Mouse (Mus musculus): Measurements from ENCODE around the gene Eif2b1. TPM values are rescaled to one million over a fixed set of nuclear protein-coding genes. Genes with fewer than 3 reads are reported as not detected.
"Not testable (repeated sequence)": the region's sequence is repeated elsewhere in the genome, so short reads cannot be mapped to it uniquely, and the experiment has no call there.

Eif2b1 gene
- 10 to 100 TPM; 41.9 to 46.9 (median 45.6) TPM for total RNA-seq (2022)

DNA sequence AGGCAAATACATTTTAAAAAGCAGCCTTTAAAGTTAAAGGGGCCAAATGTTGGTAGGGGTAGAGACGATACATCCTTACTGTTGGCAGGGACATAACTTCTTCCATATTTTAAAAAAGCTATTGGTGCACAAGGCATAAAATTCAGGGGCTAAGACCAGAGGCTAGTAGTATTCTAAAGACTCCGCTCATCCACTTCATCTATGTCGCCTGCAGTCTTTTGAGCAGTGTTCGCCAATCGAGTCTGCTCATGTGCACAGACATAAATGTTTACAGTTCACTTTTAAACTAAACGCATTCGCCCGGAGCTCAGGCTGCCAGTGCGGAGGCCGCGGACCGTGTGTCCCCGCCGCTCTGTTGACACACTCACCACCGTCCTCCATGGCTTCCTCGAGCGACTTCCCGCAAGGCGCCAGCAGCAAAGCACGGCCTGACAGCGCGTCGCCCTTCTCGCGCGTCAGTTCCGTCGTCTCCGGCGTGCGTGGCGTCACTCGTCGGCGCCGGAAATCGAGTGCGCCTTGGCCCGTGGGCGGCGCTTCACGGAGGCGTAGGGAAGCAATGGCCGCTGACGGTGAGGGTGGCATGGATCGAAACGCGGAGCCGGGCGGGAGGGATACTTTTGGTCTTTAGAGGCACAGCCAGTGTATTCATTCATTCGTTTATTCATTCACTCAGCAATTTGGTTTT lies at the start of gene Eif2b1, which contains the start of gene Gtf2h3:
Gene Eif2b1 (minus strand): TSS at position 499 of the 685 bp plus-strand sequence.
Gene Gtf2h3 (plus strand): TSS at position 508 of the 685 bp plus-strand sequence.
- peak; percentile 88 for DNase-seq

DNA sequence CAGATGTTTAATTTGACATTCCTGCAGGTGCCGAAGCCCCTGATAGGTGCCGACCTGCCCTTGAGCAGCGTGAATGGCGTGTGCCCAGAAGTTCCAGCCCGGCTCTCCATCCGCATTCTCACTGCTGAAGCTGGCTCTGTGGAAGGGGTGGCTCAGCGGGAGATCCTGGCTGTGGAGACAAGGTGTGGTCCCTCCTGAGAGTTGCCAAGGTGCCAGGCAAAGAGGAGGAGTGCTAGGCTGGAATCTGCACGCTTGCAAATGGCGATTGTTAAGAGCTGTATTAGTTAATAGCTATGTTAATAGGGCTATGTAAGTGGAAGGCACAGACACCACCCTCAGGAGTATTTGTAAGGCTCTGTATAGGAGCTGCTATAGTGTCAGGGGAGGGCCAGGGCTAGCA lies 45.4 kb upstream of the Eif2b1 start:
- no peak for DNase-seq

DNA sequence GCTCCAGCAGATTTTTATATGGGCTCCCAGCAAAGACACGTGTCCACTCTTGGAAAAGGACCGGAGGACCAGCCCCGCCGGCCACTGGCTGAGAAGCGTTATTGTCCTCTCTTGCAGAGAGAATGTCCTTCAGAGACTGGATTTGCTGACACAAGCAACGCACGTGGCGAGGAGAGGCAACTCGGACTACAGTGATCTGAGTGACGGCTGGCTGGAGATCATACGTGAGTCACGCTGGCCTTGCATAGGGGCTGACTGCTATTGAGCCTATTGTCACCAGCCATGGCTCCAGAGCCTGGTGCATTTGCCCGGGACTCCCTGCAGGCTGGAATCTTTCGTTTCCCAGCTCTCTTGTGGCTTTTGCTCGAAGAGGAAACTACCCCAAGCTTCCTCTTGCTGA lies 44.0 kb upstream of the Eif2b1 start:
- peak; percentile 87 for DNase-seq

DNA sequence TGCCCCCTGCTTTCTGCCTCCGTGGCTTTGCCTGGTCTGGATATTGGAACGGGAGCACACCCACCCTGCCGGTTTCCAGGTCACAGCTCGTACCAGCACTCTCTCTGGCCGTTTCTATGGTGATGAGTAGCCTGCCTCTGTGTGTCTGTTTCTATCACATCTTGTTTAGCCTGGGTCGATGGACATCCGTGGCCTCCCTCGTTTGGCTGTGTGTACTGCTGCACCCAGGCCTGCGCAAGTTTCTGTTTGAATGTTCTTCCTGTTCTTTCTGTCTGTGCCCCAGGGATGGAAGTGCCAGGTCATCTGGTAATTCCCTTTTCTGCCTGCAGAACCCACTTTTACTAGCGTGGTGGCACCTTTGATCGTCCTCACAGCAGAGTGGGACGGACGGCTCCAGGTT lies 42.4 kb upstream of the Eif2b1 start:
- DNase-seq, result no peak

DNA sequence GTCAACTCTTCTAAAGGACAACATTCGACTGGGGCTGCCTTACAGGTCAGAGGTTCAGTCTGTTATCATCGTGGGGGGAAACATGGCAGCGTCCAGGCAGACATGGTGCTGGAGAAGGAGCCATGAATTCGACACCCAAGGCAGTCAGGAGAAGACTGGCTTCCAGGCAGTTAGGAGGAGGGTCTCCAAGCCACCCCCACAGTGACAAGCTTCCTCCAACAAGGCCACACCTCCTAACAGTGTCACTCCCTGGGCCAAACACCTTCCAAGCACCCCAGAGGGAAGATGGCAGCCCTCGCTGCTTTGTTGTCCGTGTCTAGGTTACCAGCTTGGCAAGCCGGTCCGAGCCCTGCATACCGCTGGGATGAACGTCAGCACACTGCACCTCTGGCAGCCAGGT lies 39.8 kb upstream of the Eif2b1 start:
- no peak for DNase-seq

DNA sequence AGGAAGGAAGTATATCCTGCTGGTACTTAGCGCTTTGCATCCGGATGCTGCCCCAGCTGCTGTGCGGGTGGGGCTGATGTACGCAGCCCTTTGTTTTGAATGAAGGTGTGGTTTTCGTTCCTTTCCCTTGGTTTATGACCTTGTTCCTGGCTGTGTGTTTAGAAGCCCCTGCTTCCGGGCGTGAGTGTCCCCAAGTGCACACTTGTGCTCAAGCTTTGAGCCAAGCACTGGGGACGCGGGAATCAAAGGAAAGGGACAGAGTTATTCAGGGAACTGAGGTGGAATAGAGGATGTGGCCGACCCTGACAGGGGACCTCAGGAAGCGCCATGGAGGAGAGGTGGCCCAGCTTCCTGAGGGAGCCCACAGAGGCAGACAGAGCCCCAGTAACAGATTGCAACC lies 35.8 kb upstream of the Eif2b1 start:
- no peak for DNase-seq

DNA sequence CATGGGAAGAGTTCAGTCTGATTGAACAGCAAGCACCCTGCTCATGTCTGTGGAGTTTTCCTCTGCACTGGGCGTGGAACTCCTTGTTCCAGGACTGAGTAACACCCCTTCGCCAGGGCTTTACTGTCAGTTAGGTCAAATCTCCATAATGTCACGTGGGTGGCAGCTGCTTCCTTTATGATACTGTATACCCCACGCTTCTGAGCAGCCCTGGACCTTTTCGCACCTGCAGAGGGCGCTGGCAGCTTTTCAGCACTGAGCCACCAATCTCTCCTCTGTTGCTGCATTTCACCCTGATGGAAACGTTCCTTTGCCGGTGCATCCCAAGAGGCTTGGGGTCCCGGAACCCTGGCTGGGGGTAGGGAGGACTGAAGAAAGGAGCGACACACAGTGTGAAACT lies 32.0 kb upstream of the Eif2b1 start:
- DNase-seq, result no peak

DNA sequence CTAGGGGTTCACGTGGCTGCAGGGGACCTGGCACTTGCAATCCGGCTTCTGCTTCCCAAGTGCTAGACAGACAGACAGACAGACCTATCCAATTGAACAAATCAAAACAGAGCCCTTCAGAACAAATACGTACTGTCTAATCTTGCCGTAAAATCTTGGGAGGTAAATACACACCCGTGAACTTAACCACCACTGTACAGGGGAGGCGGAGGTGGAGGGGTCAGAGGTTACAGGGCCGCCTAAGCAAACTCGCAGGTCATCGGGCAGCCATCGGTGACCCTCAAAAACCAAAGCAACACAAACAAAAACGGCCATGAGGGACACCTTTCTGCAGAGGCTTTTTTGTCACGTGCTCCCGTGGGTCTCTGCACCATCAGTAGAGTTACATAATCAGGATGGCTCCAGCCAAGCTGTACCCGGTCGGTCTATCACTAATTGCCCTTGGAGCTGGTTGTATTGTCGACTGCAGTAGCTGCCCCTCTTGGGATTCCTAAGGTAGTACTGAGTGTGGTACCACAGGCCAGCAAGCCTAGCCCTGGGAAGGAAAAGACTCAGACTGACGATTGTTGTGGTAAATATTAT lies 26.2 kb upstream of the Eif2b1 start:
- DNase-seq, result no peak

DNA sequence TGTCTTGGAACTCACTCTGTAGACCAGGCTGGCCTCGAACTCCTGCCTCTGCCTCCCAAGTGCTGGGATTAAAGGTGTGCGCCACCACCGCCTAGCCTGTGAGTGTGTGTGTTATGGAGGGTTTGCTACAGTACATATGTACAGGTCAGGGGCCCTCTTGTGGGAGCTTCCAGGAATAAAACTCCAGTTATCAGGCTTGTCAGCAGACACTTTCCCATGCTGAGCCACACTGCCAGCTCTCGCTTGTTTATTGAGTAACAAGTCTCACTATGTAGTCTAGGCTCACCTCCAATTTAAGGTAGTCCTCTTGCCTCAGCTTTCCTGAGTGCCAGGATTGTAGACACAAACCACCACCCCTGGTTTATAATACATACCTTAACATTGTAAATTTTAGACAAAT lies 25.4 kb upstream of the Eif2b1 start:
- DNase-seq, result no peak

DNA sequence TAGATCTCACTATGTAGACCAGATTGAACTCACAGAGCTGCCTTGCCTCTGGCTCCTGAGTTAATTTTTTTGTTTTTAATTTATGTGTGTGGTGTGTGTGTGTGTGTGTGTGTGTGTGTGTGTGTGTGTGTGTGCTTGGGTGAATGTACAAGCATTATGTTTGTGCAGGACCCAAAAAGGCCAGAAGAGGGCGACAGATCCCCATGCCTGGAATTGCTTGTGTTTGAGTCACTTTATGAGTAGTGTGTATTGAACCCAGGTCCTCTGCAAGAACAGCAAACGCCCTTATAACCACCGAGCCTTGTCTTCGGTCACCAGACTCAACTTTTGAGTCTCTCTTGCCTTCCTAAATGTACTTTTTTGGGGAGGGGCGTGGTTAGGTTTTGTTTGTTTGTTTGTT lies 23.4 kb upstream of the Eif2b1 start:
- DNase-seq, result peak; percentile 40

DNA sequence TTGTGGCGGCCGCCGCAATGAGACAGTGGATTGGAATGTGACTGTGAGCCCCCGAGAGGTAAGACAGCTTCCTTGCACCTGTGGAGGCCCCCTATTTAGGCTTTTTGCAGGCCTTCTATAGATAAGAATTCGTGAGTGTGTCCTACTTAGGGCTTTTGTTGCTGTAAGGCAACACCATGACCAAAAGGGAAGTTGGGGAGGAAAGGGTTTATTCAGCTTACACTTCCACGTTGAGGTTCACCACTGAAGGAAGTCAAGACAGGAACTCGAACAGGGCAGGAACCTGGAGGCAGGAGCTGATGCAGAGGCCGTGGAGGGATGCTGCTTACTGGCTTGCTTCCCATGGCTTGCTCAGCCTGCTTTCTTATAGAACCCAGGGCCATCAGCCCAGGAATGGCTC lies 20.8 kb upstream of the Eif2b1 start:
- DNase-seq, result not testable (repeated sequence)

DNA sequence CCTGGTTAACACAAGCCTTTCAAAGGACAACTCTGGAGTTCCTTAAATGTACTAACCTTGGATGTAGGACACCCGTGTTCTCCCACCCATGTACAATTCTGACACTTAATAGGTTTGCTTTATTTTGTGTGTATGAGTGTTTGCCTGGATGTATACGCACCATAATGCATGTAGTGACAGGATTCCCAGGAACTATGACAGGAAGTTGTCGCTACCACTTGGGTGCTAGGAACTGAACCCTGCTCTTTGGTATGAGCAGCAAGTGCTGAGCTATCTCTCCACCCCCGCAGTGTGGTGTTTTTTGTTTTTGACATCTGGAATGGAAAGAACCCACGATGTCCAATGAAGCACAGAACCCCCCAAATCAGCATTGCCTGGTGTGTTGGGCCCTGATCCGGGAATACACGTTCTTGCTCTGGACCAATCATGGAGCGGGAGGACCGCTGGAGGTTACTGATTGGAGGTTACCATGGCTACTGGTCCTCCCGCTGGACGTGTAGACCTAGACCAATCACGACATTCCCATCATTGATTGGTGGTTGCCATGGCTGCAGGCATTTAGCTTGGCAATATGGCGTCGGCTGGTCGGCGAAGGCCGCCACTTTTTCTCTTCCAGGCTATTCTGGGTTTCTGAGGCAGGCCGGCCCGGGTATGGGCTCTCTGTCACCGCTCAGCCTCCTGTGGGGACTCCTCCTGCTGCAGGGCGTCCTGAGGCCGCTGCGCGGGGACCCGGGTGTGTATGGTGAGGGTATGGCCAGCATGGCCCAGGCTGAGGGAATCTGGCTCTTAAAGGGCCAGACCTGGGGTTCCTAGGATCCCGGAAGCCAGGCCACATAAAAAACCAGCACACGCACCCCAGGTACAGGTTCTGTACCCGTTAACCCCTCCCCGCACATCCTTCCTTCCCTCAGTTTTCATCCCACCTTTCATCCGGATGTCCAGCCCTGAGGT lies 19.6 kb upstream of the Eif2b1 start:
- DNase-seq, result peak; percentile 96

DNA sequence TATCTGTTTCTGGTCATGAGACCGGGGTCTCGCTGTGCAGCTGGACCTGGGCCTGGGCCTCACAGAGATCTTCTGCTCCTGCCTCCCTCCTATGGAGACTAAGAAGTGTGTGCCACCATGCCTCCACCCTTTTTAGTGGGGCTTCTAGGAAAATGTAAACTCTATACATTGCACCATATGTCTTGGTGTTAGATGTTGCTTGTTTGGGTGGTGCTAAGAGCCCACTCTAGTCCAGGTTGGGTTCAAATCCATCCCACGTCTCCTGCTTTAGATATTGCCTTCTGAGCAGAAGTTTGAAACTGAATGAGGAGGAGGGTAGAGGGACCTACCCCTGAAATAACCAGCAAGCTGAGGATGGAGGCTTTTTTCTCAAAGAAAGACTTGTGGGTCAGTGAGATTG lies 13.8 kb upstream of the Eif2b1 start:
- DNase-seq, result no peak

DNA sequence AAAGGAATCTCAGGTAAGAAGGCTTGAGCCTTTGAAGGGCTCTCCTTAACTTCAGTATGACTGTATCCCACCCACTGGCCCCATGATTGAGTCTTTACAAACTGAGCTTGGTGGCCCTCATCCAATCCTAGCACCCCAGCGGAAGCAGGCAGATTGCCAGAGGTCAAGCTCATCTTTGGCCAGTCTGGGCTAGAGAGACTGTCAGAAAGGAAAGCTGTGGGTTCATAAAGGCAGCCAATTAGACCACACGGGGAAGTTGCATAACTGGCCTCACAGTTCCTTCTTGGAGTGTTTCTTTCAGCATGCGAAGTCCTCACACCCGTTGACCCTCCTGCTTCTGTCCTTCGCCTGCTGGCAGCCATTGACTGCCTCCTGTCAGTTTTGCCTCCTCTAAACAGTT lies 3.6 kb upstream of the Eif2b1 start:
- no peak for DNase-seq

DNA sequence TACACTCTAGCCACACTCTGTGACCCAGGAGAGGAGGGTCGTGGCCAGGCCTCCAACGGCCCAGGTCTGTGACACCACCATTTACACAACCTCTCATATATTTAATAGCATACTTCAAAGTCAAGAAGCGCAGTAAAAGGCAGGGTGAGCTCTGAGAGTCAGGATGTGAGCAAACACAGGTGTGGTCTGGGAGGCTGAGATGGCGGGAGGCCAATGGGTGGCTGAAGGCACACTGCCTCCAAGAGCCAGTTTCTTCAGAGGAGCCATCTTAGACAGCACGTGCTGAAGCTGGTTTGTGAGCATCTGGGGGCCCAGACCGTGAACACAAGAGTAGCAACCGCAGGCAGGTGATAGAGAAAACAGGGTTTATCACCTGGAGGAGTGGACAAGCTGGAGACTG lies 3.5 kb downstream of the Eif2b1 start:
- DNase-seq, result no peak

DNA sequence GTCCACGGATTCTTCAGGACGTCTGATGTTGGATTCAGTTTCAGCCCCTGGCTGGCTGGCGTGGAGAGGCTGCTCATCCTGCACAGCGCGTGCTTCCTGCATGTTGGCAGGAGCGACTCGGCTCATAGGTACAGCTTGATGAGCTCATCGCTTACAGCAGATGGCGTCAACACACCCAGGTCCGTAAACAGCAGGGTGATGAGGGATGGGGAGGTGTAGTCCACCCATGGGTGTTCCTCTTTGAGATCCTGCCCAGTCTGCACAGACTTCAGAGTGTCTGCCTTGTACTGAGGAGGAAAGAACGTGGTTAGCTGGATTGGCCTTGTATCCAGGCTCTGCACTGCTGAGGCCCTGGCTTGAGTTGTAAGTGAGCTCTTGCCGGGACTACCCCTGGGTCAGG lies 7.9 kb downstream of the Eif2b1 start:
- DNase-seq, result no peak

DNA sequence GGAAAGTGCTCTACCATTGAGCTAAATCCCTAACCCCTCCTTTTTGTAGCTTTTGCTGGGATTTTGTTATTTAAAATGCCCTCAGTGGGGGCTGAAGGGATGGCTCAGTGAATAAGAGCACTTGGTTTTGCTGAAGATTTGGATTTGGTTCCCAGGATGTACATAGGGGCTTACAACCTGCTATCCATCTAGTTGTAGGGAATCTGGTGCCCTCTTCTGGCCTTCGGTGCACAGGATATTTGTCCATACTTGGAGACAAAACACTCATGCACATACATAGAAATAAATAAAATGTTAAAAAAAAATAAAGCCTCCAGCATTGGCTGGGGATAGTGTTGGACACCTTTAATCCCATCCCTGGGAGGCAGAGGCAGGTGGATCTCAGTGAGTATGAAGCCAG lies 23.8 kb downstream of the Eif2b1 start:
- no peak for DNase-seq

DNA sequence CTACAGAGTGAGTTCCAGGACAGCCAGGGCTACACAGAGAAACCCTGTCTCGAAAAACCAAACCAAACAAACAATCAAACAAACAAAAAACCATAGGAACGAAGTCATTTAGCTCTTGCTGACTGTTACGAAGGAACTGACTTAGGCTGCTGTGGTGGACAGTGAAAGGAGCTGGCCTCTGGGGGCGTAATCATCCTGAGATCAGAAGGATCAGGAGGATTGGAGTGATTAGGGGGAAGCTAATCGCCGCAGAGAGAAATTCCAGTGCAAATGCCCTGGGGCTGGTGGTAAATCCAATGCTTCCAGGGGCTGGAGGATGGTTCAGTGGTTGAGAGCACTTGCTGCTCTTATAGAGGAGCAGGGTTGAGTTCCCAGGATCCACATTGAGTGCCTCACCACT lies 25.3 kb downstream of the Eif2b1 start:
- DNase-seq, result no peak

DNA sequence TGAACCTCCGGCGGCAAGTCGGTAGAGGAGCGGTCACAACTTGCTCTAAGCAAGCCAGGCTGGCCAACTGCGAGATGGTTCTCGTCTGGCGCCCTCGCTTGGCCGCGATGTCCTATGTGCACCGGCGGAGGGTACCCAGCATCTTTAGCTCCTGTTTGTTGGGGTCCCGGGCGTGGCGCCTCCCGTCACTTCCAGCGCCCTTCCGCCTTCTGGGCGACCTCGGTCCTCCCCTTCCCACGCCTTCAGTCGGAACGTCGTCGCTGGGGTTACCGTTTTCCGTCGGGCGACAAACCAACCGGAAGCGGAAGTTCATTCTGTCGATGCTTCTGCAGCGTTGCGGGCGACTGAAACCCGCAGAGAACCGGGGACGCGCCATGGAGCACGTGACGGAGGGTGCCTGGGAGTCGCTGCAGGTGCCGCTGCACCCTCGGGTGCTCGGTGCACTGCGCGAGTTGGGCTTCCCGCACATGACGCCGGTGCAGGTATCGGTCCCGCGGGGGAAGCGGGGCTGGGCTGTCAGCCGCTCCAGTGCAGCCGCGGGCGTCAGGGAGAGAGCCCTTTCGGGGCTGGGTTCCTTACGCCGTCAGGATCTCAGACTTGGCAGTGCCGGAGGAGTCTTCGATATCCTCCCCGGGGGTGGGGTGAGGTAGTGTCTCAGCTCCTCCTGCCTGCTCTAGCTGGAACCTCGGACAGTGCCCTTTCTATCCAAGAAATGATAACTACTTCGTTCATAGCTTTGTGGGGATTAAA lies 26.2 kb downstream of the Eif2b1 start, which contains the start of gene Ddx55:
Gene Ddx55 (plus strand): TSS at position 307 of the 750 bp plus-strand sequence.
- DNase-seq, result peak; percentile 87

DNA sequence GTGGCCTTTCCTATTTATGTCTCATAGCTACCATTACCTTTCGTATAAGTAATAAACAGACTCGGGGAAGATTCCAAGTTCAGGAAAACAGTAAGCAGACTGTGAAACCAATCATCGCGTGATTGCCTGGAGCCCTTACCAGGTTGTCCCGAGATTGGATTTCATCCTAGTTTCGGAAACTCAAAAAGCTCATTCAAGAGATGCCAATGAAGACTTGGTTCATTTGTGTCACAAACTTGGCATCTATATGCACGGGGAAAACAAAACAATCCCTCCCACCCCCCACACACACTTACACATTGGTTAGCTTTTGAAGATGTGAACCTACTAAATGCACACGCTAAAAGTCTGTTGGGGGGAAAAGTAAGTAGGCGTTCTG lies 26.8 kb downstream of the Eif2b1 start:
- DNase-seq, result no peak

DNA sequence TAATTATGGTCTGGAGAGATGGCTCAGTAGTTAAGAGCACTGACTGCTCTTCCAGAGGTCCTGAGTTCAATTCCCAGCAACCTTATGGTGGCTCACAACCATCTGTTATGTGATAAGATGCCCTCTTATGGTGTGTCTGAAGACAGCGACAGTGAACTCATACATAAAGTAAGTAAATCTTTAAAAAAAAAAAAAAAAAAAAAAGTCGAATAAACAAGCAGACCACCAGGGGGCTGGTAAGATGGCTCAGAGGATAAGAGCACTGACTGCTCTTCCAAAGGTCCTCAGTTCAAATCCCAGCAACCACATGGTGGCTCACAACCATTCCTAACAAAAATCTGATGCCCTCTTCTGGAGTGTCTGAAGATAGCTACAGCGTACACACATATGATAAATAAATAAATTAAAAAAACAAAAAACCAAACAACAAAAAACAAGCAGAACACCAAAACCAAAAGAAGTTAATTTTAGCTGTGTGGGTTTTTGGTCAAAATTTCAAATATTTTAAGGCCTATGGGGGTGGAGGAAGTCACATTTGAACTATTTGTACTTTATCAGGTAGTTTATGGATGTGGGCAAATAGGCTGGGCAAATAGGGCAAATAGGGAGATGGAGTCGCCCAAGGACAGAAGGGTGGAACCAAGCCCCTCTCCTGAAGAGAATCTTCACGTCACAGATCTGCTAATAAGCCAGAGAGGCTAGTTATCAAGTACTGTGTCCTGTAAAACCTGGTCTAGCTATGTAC lies 27.4 kb downstream of the Eif2b1 start:
- not testable (repeated sequence) for DNase-seq

DNA sequence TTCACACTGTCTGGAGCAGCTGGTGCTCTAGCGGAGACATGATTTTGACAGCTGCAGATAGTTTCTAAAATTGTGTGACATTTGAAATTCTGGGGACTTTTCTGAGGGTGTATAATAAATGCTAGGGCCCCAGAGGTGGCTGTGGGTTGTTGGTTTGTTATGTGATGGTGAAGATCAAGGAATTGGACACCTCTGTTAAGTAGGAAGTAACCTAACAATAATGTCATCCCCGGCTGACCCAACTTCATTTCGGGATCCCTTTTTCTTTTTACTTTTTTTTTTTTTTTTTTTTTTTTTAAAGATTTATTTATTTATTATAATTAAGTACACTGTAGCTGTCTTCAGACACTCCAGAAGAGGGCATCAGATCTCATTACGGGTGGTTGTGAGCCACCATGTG lies 28.2 kb downstream of the Eif2b1 start:
- not testable (repeated sequence) for DNase-seq
